Mouse (Mus musculus): ENCODE results near the gene Trim45. TPM values are rescaled to one million over a fixed set of nuclear protein-coding genes. Genes with fewer than 3 reads are reported as not detected.

The Trim45 gene
- polyA plus RNA-seq (2012; rRNA removed) = 9.5 and 12.0 TPM in 2 replicates

DNA sequence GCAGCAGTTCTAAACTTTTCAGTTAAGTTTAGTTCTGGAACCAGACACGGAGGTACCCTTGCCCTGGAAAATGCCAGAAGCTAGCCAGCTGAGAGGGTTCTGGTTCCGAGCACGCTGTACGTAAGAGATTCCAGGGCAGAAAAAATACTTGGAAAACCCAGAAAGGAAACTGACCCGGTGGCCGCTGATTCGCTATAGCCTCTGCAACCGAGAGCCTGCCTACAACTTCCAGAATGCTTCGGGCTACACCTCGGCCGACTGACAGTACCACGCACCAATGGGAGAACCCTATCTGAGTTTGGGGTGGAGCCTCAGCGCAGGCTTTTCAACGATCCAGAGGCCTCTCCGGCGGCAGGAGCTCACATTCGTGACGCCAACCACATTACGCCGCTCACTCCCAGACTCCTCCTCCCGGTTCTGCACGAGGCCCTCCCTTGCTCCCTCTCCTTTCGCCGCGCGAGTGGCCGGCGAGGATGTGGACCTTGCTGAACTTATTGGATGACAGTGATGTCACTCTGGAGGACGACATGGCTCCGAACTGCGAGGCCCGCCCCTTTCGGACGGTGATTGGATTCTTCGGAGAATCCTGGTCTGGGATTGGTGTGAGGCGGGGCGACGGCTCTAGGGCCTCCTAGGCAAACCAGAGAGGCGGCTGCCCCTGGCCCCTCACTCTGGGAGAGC is at the start of gene Trim45:
Gene Trim45 (plus strand): TSS at position 378 of the 681 bp plus-strand sequence.

DNA sequence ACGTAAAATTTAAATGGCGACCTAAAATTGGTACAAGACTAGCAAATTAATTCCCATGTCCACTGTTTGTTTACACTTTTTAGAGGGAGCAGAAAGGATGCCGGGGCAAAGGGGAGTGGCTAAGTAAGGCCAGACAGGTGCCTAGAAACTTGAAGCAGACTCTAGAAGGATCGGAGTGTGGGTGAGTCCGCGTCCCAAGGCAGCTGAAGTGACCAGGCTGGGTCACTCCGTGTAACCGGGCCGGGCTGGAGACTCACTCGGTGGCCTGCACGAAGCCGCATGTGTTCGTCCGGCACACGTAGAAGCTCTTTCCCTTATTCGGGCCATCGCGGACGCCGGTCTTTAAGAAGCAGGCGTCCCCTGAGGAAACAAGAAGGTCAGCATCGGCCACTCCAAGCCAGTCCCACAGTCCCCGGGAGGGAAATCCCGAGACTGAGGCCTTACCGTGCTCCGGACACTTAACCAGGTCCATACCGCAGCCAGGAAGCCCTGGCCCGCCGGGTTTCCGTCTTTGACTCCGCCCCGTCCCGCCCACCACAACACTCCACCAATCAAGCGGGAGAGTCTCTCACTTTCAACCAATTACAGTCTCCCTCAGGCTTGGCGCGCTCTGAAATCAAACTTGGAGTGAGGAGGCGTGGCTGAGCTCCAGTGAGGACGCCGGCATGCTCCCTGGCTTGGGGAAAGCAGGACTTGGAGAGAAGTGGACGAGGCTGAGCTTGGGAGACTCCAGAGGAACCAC is 47.3 kb downstream of the Trim45 start, which contains the start of gene Ttf2:
Gene Ttf2 (minus strand): TSS at position 488 of the 742 bp plus-strand sequence.

Other genes starting within 250 kb of the Trim45 start
- gene Man1a2, start 236.7 kb upstream of the Trim45 start, polyA plus RNA-seq (2012; rRNA removed) = 11.3 and 17.3 TPM in 2 replicates
- 0.05 and 0.07 TPM in 2 replicates for gene Vtcn1, start 96.7 kb upstream of the Trim45 start, polyA plus RNA-seq (2012; rRNA removed)
- 18.2 and 21.0 TPM in 2 replicates for gene Ttf2, start 47.5 kb downstream of the Trim45 start, polyA plus RNA-seq (2012; rRNA removed)
- gene Cd101, start 107.4 kb downstream of the Trim45 start, polyA plus RNA-seq (2012; rRNA removed) = 0.10 and 0.13 TPM in 2 replicates
- gene Ptgfrn, start 188.1 kb downstream of the Trim45 start, polyA plus RNA-seq (2012; rRNA removed) = 16.4 and 22.7 TPM in 2 replicates

All from central nervous system, embryonic 11.5 days (tissue).